ENCODE assay signal across 7 mouse cellular contexts in genomic region chr17:45373987-45374608, GRCm38 (mm10). TPM values are rescaled to one million over a fixed set of nuclear protein-coding genes. Genes with fewer than 3 reads are reported as not detected.
A peak's percentile ranks its signal among the peaks of the same experiment; 100 is the strongest.
DNase-seq lines count a peak whose midpoint lies in the region; ATAC-seq and TF ChIP-seq lines count a peak whose summit lies in the region.

No protein-coding gene starts in this region.

- no peak overlapping the region for H3K9ac ChIP-seq in intestine, postnatal 0 days (ENCODE audit: low read depth, low read length)
- no peak overlapping the region for H3K9ac ChIP-seq in midbrain, embryonic 15.5 days

- H3K4me1 ChIP-seq in intestine, postnatal 0 days (replicated peaks; ENCODE audit: control insufficient read depth, insufficient read depth, low read length): no peaks in the 10 kb centered on the region
- H3K4me1 ChIP-seq in midbrain, embryonic 15.5 days: no peaks in the 10 kb centered on the region

- H3K4me2 ChIP-seq in intestine, postnatal 0 days (replicated peaks; ENCODE audit: low read depth): 0 out of 2 replicates have a peak overlapping the region, but pooled peaks have one; percentile 21
- H3K4me2 ChIP-seq in midbrain, embryonic 15.5 days: peak overlapping the region; percentile 19

- intact Hi-C loops in left cerebral cortex, postnatal 4 days (cut with DNase I): loop anchor here (5.0 to 10.0 kb wide), 4 partner anchors 302 to 1112 kb away; no protein-coding TSS in a partner anchor

- DNase-seq in adrenal gland, adult 8-10 months: peak; percentile 21
- peak; percentile 86 for DNase-seq in embryo, embryonic 10.5 days (ENCODE audit: low spot score)
- peak; percentile 89 for DNase-seq in left cerebral cortex, postnatal 4 days
- DNase-seq in spleen, postnatal 10 days (ENCODE audit: low spot score in 2 of 2): peak; percentile 45 to 80

- ATAC-seq in granulocyte monocyte progenitor cell, adult 5-6 weeks (replicated peaks; ENCODE audit: poor library complexity, severe bottlenecking): peak; percentile 87
- no peak for ATAC-seq in intestine, postnatal 0 days
- peak; percentile 87 for ATAC-seq in midbrain, embryonic 15.5 days (replicated peaks)

- 30% methylated on average over 13 of the region's 13 CpGs for WGBS in intestine, postnatal 0 days
- WGBS in midbrain, embryonic 15.5 days: 28% methylated on average over 13 of the region's 13 CpGs

- TF ChIP-seq CTCF in intestine, postnatal 0 days (IDR thresholded peaks at IDR 0.05; ENCODE audit: low read depth): peak; percentile 95

- H3K27ac ChIP-seq in intestine, postnatal 0 days (ENCODE audit: low read depth, low read length): no peak overlapping the region
- H3K27ac ChIP-seq in midbrain, embryonic 15.5 days: no peak overlapping the region

- no peaks in the 10 kb centered on the region for H3K27me3 ChIP-seq in intestine, postnatal 0 days (replicated peaks; ENCODE audit: control insufficient read depth, insufficient read depth, low read length)
- no peaks in the 10 kb centered on the region for H3K27me3 ChIP-seq in midbrain, embryonic 15.5 days (replicated peaks)

- no peaks in the 10 kb centered on the region for H3K36me3 ChIP-seq in intestine, postnatal 0 days (ENCODE audit: control insufficient read depth, insufficient read depth)
- no peaks in the 10 kb centered on the region for H3K36me3 ChIP-seq in midbrain, embryonic 15.5 days (replicated peaks)

- H3K9me3 ChIP-seq in intestine, postnatal 0 days (ENCODE audit: control insufficient read depth): no peaks in the 10 kb centered on the region
- no peaks in the 10 kb centered on the region for H3K9me3 ChIP-seq in midbrain, embryonic 15.5 days

- H3K4me3 ChIP-seq in intestine, postnatal 0 days (ENCODE audit: low read depth, low read length): no peak overlapping the region
- no peak overlapping the region for H3K4me3 ChIP-seq in midbrain, embryonic 15.5 days

RNA-seq across cellular contexts. Expression of gene Cdc5l, which starts 59.4 kb away (rescaled TPM):
- 10 to 100 TPM; 34.2 to 45.1 (median 40.6) TPM for total RNA-seq in adrenal gland, adult 8-10 months (2022)
- total RNA-seq in granulocyte monocyte progenitor cell, adult 5-6 weeks (2014; fragmentation: Nextera tagmentation): 61.9 and 82.9 TPM in 2 replicates
- total RNA-seq in granulocyte monocyte progenitor cell, adult 5-6 weeks (2017): 118 and 137 TPM in 2 replicates
- 31.3 and 33.1 TPM in 2 replicates for polyA plus RNA-seq in intestine, postnatal 0 days (2015; fragmentation: Nextera tagmentation; extraction: Ambion mirVana)
- 10 to 100 TPM; 56.5 to 57.1 TPM for total RNA-seq in left cerebral cortex, postnatal 4 days (2021)
- polyA plus RNA-seq in midbrain, embryonic 15.5 days (2015; fragmentation: Nextera tagmentation; extraction: Ambion mirVana): 61.3 and 62.1 TPM in 2 replicates

Comparison
In these comparisons a context has a peak if more than half of its experiments do, and no peak if none do; other contexts are left out.
1. DNase-seq: peak in every context shown above with its lines; median percentile 89 in left cerebral cortex, postnatal 4 days; 86 in embryo, embryonic 10.5 days; 62 in spleen, postnatal 10 days; 21 in adrenal gland, adult 8-10 months.